Mouse (Mus musculus): ENCODE measurements around the gene Mettl17.
"Not testable (repeated sequence)": the region's sequence is repeated elsewhere in the genome, so short reads cannot be mapped to it uniquely, and the experiment has no call there.

Mettl17 gene

DNA sequence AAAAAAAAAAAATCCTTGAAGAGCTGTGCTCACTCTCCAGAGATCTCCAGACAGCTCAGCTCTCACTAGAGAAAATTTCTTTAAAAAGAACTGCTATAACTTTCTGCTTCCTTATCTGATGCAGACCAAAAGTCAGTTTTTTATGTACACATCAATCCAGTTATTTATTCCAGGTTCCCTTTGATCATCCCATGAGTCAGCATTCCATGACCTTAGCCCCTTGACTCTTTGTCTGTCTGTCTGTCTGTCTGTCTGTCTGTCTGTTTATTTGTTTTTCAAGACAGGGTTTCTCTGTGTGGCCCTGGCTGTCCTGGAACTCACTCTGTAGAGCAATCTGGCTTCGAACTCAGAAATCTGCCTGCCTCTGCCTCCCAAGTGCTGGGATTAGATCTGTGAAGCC, 14.7 kb downstream of the Mettl17 start:
- DNase-seq, result no peak

DNA sequence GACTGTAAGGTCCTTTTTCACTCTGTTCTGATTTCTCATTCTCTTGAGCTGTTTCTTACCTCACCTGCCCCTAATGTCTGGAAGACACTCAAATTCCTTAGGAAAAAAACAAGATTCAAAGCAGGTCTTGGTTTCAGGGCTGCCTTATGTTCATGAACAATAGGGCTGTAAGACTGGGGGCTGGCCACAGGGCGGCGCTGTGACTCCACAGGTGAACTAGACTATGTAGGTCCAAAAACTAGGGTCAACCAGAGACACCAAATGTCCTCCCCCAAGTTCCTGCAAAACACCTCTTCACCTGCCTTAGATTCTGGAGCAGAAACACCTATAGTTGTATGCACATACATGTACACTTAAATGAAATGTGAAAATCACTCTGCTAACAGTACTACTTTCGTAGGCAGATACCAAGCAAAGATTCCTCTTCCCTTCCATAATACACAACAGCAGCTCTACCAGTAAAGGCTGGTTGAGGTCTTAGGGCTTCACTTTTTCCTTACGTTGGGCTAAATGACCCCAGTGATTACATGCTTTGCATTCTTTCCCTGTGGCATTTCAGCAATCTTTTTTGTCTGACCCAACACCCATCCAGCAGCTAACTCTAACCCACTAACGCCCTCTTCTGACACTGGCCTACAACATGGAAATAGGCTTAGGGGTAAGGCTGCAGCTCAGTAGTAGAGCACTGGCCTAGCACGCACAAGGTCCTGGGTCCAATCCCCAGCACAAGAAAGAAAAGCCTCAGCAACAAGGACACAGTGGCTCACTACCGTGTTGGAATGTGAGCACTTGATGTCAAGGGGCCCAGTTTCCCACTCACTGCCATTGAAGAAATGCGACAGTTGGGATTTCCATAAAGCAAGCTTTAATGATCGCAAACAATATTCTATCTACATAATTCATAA, 18.4 kb downstream of the Mettl17 start:
- DNase-seq, result peak; percentile 73

DNA sequence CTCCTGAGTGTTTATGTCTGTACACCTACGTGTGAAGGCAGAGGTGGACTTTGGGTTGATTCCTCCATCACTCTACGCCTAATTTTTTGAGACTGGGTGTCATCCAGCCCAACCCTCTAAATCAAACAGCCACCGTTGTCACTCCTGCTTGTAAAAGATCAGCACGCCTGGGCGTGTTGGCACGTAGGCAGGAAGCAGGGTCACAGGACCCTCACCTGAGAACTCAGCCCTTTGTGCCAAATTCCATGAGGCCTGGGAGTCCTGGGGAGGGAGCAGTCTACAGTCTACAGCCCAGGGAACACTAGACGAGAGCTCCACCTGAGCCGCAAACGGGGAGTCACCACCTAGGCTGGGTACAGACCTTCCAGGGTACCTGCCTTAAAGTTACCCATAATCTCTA, 19.1 kb downstream of the Mettl17 start:
- no peak for DNase-seq

DNA sequence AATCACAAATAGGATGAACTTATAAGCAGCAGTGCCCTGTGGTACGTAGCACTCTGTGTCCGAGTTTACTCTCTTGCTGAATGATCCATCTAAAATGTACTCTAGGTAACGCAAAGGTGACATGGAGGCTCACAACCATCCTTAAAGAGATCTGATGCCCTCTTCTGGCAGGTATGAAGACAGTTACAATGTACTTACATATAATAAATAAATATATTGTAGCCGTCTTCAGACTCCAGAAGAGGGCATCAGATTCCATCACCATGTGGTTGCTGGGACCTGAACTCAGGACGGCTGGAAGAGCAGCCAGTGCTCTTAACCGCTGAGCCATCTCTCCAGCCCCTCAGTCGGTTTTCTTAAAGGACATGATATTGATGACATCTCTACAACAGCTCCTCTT, 20.1 kb downstream of the Mettl17 start:
- DNase-seq, result no peak

DNA sequence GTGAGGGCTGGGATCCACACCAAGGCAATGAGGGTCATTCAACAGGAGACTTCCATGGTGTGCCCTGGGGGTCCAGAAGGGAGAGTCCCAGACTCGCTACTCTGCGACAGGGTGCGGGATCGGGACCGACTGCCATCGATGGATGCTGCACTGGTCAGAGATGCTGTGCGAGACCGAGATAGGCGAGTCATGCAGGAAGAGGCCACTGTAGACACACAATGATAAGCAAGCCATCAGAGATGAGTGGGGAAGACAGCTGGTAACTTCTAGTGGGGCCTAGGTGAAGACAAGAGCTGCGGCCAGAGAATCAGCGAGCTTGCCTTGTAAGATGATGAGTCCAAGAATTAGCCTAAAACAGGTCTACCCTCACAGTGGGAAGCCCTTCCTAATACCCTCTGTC, 21.5 kb downstream of the Mettl17 start:
- no peak for DNase-seq

DNA sequence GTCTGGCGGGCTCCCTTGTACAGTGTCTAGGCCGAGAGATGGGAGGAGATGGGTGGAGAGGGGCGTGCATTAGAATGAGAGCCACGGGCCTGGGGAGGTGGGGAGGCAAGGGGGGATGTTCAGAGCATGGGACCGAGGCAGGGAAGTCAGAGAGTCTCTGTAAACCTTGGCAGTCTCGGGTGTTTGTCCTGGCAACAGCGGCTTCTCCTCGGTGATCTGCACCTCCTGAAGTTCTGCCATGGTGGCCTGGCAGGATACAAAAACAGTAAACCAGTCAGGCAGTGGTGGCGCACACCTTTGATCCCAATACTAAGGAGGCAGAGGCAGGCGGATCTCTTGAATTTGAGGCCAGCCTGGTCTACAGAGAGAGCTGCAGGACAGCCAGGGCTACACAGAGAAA, 26.7 kb downstream of the Mettl17 start:
- DNase-seq, result no peak

DNA sequence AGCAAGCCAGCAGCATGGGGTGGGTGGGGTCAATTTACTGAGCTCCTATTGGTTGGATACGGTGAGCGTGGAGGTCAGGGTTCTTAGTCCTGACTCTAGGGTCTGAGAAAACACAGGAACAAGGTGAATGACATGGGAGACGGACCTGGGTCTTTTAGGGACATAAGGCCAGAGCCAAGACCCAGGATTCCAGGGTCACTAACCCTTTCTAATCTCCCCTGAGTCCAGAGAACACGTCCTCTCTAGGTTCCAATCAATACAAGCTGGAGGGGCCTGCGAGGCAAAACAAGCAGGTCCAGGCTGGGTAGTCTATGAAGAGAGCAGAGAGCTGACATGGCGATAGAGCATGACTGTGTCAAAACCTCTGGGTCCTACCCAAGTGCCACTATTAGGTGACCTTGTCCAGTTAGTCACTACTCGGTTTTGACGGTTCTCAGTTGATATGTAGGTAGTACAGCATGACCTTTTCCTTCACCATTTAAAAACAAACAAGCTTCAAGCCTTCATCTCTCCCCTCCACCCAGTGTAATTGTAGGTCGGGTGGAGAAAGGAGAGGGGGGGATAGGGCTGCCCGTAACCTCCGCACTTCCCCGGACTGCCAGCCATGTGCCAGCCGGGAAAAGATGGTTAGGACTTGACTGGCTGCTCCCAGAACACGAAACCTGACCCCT, 27.9 kb downstream of the Mettl17 start:
- DNase-seq, result peak; percentile 24

DNA sequence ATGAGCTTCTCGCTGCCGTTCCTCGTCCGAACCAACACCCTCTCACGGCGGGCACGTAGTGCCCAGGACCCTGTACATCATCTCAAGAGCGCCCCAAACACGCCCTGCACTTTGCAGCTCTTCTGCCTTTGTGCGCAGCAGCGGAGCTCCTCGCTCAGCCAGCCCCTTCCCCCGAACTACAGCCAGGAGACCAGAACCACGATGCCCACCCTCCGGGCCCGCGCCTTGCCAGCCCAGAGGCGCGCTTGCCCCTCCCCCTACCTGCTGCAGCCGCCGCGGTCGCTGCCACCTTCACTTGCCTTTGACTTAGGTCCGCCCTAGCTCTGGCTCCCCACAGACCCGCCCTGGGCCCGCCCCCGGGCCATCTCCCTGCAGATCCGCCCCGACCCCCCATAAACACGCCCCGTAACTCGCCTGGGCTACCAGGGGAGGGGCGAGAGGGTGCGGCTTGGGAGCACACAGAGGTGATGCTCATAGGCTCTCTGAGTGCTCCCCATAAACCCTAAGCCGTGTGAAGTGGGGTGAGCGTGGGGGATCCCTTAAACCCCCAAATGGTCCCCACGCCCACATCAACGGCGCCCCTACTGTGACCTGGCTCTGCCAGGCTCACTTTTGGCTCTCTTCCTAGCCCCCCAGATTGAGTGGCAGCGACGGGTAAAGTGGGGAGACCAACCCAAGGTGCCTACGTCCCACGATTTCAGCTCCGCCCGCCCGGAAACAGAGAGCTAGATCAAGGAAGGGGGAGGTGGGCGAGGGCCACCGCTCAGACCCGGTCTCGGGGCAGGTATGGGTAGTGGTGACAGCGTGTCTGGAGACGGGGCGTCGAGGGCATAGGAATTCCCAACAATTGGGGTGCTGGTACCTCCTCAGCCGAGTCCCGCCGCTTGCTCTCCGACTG, 28.7 kb downstream of the Mettl17 start:
- peak; percentile 90 for DNase-seq

DNA sequence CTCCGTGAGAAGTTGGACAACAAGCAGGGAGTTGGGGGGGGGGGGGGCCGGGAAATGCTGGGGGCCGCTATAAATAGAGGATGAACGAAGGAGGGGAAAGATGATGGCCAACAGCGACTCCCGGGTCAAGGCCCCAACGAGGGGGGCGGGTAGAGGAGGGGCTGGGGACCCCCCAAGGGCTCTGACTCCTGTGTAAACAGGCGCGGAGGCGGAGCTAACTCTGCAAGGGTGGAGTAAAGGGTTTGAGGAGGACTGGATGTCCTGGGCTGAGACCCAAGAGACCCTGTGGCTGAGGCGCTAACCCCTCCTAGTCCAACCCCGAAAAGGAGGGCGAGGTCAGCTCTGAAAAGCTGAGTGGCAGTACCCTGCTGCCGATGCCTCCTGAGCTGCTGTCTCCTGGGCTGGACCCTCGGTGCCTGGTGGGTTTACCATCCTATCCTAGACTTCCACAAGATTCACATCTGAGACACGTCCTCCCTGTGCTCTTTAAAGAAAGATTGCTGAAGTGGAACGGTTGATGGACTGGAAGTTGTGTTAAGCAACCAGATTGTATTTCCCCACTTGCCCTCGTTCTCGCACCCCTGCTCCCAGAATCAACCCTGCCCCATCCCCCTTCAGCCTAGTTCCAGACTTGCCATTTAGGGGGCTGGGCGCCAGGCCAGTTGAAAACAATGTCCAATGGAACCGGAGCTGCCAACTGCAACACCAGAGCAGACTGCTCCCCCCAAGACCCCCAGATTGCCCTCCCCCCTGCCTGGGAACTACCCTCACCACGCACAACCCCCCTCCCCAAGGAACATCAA, 29.5 kb downstream of the Mettl17 start, which contains the start of gene Ndrg2:
TSS of gene Ndrg2 (minus strand) at position 199 of the 803 bp plus-strand sequence.
- DNase-seq, result peak; percentile 88

DNA sequence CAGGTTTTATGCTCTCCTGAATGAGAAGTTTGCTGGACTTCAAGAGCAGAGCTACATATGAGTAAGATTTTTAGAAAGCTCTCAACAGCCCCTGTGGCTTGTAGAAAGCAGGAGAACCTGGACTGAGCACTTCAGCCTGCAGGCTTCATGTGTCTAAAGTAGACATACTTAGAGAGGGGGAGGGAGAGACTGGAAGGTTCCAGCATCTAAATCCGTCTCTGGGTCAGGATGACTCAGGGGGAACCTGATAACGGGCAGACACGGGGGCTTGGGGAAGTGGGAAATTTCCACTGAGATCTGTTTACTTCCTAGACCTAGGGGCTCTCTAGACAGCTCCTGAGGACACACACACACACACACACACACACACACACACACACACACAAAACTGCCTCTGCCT, 30.4 kb downstream of the Mettl17 start:
- no peak for DNase-seq

DNA sequence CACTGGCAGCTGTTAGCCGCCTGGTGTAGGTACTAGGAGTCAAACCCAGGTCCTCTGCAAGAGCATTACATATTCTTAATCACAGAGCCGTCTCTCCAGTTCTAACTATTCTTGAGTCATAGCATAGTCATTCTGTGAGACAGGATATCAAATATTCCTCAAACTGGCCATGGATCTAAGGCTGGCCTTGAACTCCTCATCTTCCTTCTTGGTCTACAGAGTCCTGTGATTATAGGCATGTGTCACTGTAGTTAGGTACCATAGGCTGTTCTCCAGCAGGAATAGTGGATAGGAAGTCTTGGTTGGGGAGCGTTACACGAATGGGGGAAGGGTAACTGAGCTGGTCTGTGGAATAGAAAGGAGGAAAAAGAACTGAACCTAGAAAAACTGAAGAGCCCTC, 31.9 kb downstream of the Mettl17 start:
- no peak for DNase-seq

DNA sequence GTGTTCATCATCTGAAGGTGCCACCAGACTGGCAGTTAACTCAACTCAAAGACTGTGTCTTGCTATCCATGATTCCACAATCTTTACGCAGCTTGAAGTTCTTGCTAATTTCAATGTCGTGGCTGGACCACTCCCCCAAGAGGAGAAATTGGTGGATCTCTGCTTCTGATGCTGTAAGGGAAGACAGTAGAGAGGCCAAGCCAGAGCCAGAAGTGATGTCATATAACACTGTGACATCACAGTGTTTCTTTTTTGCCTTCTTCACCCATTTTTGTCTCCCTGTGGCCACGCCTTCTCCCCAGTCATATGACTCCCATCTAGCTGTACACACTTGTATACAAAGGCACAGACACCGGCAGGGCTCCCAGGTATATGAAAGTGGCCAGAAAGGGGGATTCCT, 33.5 kb downstream of the Mettl17 start, which contains the start of gene Tppp2:
TSS of gene Tppp2 (plus strand) at position 301 of the 400 bp plus-strand sequence.
- DNase-seq, result no peak

DNA sequence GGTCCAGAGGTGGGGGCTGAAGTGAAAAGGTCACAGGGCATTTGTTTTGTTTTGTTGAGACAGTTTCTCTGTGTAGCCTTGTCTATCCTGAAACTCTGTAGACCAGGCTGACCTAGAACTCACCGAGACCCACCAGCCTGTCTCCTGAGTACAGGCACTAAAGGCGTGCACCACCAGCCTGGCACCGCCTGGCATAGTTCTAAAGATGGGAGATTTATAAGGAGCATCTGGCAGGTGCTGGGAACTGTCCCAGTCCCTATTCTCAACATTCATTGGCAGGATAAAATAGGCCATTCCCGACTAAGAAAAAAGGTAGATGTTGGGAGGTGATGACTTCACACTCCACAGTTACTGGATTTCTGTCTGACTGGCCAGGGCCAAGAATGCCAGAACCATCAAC, 34.3 kb downstream of the Mettl17 start:
- DNase-seq, result no peak

DNA sequence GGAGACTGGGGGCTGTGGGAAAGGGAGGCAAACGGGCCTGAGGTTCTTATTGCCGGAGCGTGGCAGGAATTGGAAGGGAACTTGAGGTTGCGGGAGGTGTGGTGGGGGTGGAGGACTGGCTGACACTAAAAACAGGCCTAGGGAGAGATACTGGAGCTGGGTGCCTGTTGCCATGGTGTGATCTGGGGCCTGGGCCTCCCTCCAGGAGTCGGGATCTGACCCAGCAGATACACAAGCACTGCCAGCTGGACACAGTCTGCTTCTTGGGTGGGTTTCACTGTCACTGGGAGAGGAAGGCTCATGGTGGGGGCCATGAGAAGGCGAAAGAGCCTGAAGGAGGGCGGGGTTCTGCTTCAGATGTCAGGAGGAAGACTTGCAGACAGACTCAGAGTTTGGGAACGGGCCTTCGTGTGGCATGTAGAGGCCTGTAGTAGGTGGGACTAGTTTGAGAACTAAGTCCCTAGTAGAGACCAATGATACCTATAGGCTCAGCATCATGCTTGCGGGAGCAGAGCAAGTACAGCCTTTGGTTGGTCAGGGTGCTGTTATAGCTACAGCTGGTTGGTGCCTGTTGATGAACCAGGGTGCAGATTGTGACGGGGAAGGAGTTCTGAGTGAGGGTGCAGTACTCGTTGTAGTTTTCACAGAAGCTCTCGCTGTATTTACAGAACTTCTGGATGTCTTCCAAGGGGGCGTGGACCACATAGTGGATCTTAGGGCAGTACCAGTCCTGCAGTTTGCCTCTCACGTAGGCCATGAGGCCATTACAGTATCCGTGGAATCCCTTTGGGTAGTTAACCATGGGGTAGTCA, 37.3 kb downstream of the Mettl17 start:
- no peak for DNase-seq

DNA sequence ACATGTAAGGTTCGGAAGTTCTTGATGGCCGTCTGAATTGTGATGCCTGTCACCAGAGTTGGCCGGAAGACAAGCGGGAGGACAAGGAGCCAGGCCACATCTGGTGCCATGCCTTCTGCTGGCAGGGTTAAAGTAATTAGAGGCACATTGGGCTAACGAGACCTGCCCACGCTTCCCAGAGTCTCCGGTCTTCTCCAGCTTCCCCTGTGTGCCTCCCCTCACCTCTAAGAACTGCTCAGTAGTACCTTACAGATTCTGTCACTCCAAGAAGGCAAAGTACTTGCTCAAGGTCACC, 37.9 kb downstream of the Mettl17 start, which contains the start of gene Rnase13:
TSS of gene Rnase13 (minus strand) at position 203 of the 295 bp plus-strand sequence.
- no peak for DNase-seq

DNA sequence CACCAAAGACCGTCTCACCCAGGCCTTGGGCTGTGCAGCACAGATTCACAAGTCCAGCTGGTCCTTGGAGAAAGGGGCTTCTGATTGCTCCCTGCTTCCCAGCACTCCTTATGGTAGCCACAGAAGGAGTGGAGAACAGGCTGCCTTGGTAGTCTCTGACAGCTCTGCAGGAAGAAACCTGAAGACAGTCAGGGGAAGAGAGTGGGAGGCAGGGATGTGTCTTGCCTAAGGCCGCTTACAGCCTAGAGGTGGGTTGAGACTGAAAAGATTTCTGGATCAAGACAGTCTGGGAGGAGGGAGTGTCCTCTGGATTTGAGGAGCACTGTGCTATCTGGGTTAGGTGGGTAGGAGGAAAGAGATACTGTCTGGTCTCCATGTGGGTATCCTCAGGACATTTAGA, 38.3 kb downstream of the Mettl17 start:
- no peak for DNase-seq

DNA sequence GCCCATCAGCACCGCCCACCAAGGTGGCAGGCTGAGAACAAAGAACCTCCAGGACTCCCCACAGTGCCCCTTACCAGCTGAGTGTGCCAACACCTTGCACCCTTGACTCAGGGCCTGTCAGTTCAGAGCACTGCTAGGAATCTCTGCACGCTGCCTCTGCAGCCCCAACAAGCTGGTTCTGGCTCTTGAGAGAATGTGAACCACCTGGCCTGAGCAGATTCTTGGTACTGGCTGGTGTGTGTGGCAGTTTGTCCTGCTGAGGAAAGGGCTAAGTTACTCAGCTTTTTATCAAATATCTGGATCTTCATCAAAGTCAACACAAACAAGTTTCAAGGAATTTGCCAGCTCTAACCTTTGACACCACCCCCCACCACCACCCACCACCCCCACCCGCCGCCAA, 38.9 kb downstream of the Mettl17 start:
- no peak for DNase-seq

DNA sequence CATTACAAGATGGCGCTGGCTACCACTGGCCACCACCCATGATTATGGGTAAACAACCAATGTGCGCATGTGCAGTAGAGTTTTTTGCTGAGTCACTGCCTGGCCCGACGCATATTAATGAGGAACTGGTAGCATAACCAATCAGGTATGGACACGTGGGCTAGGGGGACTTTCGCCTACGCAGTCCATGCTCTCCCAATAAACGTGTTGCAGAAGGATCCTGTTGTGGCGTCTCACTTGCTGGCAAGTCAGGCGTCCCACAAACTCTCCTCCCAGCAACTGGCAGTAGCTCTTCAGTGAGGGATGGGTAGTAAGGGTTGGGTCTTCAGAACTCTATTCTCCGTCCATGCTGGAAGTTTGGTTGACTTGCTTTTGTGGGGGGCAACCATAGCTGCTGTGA, 42.3 kb downstream of the Mettl17 start:
- DNase-seq, result not testable (repeated sequence)

DNA sequence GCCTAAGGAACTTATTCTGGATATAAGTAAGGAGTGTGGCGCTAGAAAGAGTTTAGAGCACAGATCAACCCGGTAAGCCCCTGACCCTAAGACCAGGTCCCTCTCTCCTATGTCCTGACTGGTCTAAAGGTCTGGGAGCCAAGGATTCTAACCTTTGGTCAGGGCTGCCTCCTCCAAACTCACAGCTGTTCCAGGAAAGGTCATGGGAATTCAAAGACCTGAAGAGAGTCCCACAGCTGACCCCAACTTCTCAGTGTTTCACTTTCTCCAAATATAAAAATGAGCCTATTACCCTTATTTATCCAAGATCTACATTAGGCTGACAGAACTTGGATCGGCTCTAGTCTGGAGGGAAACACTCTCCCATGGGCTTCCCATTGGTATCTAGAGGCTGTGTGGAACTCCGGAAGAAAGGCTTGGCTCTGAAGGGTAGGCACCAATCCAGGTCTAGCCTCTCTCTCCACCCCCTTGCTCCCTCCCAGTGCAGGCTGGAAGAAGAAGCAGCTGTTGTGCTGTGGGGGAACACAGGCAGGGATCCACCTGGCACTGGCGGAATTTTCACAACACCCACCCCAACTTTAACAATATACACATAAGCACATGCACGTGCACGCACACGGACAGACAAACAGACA, 44.8 kb downstream of the Mettl17 start:
- DNase-seq, result peak; percentile 69

DNA sequence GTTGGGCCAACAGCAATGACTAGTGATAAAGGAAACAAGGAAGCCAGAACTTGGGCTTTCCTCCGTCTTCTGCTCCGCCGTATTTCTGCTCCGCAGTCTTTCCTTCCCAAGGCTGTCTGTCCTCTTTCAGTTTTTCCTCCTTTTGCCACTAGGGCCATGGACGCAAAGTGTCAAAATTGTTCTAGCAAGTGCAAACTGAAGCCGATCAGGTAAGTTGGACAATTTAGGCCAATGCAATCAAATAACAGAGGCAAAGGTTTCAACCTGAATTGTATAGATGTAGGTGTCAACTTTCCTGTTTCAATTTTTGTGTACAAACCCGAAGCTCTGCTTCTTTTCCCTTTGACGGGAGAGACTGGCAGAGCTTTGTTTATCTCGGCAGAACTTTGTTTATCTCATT, 45.3 kb downstream of the Mettl17 start:
- DNase-seq, result no peak

DNA sequence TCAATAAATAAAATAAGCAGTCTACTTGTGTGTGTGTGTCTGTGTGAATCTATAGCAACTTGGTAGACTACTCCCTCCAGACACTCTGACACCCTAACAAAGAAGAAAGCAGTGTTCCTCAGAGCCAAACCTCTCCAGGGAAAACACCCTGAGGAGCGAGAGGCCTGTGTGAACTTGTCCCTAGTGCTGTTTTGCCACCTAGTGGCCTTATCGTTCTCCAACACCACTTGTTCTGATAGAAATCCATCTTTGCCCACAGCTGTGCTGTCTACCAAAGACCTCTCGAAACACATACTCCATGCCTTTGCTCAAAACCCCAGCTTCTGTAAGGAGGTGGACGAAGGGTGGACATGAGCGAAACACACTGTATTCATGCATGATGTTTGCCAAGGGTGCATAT, 46.2 kb downstream of the Mettl17 start:
- DNase-seq, result peak; percentile 83

All from kidney, postnatal 14 days (tissue).